Mouse (Mus musculus) naive thymus-derived CD4-positive, alpha-beta T cell, adult 2 months (primary cell): ENCODE measurements around the gene Hcn2.
A peak's percentile ranks its signal among the peaks of the same experiment; 100 is the strongest.
"Not testable (repeated sequence)": the region's sequence is repeated elsewhere in the genome, so short reads cannot be mapped to it uniquely, and the experiment has no call there.

Experiments
- DNase-seq: peaks from one replicate; pipeline ENCODE4 v3.0.0-alpha.2; 2011; ENCODE audit warnings: low read depth

Gene Hcn2

DNA sequence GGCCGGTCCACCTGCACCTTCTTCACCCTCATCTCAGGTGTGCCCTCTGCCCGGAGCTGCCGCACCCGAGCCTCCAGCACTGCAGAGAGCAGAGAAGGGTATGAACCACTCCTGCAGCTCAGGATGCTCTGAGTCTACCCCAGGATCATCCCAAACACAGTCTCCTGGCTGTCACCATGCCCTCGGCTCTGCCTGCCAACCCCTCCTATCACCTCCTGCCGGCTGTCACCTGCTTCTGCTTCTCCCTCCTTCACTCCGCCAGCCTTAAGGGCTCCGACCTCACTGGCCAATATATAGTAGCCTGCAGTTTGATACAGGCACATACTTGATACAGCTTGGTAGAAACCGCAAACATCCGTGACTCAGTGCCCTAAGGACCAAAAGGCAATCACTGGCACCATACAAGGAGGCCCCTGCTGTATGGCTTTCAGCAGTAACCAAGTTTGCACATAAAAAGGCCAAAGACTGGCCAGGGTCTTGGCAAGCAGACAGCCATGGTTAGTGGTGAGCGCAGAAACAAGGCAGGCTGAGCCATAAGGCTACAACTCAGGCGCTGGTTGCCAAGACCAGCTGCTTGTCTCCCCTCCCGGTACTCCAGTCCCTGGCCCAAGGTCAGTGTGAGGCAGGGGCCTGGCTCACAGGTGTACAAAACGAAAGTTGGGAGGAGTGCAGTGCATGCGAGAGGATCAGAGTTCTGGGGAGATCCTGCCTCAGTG is 27.4 kb downstream of the Hcn2 start:
- no peak for DNase-seq

DNA sequence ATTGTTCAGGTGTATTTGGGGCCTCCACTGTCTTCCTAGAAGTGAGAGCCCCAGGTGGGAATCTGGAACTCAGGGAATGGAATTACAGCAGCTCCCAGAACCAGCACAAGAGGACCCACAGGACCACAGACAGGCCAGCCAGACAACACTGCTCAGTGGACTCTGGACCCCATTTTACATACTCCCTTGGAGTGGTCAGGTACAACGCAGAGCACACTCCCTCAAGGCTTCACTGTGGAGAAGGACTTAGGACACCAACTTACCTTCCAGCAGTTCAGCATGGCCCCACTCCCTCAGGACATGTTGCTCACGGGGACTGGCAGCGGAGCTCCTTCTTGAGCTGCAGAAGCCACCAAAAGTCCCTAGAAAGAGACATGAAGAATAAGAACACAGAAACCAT is 29.0 kb downstream of the Hcn2 start:
- DNase-seq: no peak

DNA sequence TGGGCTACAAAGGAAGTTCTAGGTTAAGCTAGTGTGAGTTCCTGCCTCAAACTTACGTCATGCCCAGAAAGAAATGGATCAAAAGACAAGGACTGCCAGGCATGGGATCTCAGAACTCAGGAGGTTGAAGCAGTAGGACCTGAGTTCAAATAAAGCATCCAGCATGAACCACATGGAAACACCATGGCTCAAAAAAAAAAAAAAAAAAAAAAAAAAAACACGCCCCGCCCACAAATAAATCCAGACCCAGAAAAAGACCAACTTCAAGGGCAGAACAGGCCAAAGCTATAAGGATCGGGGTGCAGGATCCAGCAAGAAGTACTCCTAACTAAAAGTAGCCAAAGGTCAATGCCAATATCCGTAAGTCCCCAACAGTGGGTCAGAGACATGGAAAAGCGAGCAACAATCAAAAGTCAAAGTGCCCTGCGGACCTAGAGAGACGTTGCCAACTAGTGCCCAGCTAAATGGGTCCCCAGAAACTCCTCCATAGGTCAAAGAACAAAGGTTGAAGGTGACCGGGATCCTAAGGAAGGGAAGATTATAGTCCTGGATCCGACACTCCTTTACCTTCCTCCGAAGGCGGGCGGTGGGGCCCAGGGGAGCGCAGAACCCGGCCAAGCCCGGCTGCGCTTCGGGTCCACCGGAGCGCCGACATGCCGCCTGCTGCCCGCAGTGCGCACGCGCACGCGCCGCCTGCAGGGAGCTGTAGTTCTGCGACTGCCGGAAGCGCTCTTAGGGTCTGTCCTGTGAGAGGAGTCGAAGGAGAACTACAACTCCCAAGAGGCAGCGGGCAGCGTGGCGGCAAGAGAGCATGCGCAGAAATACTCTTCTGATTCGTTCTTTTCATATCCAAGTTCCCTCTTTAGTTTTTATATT is 29.7 kb downstream of the Hcn2 start, which contains the start of gene Polrmt:
Gene Polrmt (minus strand): TSS at position 684 of the 876 bp plus-strand sequence.
- DNase-seq: peak; percentile 98

DNA sequence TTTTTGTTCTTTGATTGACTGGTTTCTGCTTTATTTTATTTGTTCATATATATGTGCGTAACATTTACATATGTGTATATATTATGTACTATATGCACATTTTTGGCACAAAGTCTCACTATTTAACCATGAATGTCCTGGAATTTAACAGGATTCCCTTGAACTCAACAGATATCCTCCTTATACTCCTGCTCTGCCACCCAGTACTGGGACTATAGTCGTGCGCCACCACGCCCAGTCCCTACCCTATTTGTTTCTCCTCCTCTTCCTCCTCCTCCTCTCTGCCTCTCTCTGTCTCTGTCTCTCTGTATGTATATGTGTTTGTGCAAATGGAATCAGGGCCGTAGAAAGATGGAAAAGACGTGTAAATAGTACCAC is 30.3 kb downstream of the Hcn2 start:
- DNase-seq: no peak

DNA sequence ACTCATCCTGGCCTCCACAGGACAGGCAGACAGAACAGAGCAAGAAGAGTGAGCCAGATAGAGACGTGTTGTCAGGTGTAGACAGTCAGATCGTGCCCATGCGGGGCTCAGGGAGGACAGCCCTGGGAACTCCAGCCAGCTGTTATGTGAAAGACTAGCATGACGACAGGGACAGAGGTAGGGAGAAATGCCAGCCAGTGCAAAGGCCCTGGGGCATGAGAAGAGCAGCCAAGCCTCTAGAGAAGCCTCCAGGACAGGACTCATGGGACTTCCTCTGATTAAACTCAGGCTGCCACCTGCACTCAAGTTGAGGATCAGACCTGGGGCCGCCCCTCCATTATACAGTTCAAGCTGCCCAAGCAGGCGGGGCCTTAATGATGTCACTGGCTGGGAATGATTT is 32.1 kb downstream of the Hcn2 start:
- no peak for DNase-seq

DNA sequence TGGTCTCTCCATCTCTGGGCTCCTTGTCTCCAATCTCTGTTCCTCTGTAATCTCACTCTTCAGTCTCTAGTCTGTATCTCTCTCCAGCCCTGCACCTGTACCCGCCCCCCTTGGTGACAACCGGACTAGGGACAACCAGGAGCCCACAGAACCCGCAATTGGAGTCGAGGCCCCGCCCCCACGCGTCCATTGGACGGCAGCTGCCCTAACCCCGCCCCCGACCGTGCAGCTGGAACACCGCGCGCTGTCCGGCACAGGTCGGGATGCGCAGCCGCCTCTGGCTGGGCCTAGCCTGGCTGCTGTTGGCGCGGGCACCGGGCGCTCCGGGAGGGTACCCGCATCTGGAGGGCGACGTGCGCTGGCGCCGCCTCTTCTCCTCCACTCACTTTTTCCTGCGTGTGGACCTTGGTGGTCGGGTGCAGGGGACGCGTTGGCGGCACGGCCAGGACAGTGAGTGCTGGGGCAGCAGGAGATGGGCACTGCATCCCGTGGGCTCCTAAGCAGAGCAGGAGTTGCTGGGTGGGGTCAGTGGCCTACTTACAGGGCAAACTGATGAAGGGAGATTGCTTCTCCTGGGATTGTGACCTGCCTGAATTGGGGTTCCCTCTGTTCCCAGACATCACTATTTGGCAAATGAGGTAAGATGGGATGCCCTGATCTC is 38.6 kb downstream of the Hcn2 start, which contains the start of gene Fgf22:
Gene Fgf22 (plus strand): TSS at position 221 of the 661 bp plus-strand sequence.
- no peak for DNase-seq

DNA sequence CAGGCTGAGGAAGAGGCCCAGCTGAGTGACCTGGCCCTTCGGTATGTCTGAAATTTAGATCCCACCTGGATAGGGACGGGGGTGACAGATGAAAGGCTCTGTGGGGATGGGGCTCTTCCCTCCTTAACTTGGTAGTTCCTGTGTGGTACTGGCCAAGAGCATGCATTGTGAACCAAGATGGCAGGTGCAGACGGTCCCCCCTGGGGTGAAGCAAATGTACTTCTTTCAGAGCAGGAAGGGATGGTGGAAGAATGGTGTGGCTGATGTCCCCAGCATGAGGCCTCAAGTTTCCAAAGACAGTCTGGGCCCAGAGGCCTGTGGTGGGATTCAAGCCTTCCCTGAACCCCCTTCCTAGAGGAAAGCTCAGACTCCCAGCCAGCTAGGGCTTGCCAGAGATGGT is 39.4 kb downstream of the Hcn2 start:
- no peak for DNase-seq

DNA sequence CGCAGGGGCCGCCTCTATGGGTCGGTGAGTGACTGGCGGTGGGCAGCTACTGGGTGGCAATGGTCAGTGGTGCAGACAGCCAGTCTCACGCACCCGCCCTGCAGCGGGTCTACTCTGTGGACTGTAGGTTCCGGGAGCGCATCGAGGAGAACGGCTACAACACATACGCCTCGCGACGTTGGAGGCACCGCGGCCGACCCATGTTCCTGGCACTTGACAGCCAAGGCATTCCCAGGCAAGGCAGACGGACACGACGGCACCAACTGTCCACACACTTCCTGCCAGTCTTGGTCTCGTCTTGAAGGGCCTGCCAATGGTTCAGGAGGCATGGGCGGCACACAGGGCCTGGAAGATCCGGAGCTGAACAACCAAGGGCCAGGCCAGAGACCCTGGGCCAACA is 40.2 kb downstream of the Hcn2 start:
- no peak for DNase-seq

DNA sequence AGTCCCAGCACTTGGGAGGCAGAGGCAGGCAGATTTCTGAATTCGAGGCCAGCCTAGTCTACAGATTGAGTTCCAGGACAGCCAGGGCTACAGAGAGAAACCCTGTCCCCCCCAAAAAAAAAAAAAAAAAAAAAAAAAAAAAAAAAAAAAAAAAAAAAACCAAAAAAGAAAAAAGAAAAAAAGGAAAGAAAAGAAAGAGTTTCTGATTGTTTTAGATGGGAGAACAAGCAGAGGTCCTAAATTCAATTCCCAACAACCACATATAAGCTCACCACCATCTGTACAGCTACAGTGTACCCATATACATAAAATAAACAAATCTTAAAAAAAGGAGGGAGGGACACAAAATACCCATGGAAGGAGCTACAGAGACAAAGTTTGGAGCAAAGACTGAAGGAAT is 43.2 kb downstream of the Hcn2 start:
- not testable (repeated sequence) for DNase-seq

DNA sequence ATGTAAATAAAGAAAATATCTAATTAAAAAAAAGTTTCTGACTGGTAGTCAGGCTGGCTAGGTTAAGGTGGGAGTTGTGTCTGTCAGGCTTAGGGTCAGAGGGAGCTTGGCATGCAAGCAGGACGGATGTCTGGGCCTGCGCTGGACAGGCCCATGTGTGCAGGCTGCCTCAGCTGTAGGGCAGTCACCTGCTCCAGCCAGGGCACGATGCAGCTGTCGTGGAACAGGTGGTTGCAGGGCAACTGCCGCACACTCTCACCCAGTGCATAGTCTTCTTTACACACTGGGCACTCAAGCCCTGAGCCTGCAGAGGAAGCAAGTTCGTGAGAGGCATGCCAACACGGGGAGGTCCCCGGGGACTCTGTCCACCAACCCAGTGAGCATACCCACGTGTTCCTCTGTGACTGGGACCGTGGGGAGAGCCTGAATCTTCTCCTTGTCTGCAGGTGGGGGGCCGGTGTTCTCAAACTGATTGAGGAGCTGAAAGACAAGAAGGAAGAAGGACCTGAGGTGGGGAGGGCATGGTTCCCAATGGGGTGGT is 44.2 kb downstream of the Hcn2 start:
- DNase-seq: no peak

DNA sequence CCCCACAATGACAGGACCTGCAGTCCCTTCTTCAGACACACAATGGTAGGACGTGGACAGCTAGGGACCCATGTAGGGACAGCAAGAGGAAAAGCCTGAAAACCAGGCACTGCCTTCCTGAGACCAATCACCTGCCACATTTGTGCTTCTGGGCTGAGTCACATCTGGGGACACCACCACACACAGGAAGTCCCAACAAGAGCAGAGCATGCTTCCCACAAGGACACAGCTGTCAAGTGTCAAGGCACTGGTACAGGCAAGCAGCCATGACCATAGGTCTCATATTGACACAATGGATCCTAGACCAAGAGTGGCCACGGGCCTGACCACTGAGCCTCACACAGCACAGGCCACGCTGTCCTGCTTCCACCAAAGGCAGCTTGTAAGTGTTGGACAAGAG is 46.4 kb downstream of the Hcn2 start:
- DNase-seq: no peak

DNA sequence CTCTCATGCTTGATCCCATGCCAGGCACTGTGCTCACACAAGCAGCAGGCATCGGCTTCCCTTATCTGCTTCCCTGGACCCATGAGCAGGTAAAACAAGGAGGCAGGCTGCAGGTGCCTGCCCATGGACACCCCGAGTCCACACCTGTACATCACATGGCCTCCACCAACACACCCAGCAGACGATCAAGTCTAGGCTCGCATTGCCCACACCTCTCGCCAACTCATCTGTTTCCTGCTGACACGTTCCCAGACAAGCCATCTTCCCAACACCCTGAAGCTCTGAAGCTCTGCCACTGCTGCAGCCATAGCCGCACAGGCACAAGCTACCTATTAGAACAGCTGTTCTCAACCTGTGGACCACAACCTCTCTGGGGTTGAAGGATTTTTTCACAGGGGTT is 47.8 kb downstream of the Hcn2 start:
- DNase-seq: no peak

DNA sequence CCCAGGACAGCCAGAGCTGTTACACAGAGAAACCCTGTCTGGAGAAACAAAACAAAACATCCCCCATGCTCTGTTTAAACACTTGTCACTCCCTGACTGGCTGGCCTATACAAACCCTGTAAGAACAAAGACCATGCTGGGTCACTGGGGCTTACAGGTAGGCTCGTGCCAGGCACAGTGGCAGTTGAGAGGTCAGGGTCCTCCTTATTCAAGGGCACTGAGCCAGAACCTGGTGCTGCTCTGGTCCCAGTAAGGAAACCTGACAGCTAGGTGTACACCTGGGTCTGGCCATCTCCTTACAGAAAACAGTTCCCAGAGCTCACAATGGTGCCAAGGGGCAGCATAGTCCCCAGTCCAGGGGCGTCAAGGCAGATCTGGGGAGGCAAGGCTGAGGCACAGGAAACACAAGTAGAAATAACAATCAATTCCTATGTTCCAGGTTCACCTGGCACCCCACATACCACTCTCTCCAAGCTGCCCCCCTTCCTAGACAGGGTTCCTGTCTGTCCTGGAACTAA is 48.9 kb downstream of the Hcn2 start:
- DNase-seq: no peak

DNA sequence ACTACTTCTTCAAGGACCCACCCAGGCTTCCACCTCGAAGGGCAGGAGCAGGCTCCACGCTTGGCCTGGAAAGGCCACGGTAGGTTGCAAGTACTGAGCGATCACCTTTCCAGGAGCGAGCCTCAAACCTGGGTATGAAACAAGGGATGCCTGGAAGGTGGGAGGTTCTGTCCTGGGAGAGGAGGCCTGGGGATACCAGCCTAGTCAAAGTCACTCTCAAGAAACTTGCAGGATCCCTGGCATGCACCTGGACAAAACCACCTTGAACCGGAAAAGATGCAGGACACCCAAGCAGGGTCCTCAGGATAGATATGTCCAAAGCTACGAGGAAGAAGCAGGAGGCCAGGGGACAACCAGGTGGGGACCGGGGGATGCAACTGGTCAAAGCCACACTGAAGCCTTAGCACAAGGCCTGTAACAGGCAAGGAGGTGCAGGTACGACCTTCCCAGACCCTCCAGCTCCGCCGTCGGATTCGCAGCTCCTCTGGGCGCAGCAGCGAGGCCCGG is 49.6 kb downstream of the Hcn2 start:
- no peak for DNase-seq

DNA sequence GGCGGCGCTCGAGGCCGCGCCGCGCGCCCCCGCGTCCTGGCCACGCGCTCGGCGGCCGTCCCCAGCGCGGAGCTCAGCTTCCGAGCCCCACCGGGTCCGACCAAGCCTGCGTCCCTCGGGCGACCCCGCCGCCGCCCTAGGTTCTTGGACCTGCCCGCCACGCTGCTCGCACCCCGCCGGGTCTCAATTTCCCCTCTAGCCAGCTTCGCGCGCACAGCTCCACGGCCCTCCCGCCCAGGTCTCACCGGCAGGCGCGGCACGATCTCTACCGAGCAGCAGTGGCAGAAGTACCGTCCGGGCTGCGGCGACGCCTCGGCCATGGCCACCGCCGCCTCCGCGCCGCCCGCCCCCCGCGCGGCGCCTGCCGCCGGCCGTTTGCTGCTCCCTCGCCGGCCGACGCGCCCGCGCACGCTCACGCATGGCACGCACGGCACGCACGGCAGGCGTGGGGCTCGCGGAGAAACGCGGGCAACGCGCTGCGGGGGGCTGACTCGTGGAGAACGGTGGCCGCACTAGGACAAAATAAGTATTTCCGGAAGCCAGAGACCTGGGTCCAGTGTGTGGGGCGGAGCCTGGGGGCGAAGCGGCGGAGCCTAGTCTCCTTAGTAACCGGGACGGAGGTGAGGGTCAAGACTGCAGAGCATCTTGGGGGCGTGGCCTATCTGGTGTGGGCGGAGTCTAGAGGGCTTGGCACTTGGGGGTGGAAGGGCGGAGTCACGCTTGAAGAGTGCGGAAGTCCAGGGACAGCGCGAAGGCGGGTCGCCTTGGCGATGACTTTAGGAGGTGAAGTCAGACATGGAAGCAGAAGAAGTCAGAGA is 50.3 kb downstream of the Hcn2 start, which contains the start of gene Rnf126:
Gene Rnf126 (minus strand): TSS at position 445 of the 818 bp plus-strand sequence.
- DNase-seq: peak; percentile 99

DNA sequence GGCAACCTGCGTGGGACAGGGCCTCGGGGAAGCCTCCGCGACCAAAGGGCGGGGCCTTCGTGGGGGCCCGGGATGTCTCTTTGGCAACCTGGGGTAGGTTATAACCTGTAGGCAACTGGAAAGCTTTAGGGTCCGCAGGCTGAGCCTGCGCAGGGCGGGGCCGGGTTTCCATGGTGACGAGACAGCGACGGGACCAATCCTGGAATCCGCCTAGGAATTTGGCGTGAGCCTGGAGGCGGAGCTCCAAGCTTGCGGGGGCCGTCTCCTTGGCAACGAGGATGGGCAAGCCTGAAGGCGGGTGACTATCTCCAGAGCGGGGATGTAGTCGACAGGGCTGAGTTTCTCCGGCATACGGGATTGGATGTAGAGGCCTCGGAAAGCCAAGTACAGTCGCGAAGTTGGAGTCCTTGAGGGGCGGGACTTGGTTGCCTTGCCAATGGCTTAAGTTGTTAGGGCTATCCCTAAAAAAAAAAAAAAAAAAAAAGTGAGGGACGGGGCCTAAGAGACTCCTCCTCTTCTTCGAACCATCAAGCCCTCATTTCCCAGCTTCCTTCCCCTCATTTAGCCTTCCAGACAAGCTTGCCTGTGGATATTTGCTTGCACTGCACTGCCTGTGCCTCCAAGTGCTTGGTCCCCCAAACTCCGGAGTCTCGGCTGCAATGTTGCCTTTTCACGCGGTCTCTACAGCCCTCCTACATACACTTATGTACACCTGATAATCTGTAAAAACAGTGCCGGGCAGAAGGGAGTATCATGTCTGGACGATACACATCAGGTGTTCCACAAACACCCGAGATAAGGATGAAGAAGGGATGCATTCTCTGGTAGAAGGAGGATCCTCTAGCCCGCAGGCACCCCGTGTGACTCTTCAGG is 51.2 kb downstream of the Hcn2 start:
- no peak for DNase-seq

DNA sequence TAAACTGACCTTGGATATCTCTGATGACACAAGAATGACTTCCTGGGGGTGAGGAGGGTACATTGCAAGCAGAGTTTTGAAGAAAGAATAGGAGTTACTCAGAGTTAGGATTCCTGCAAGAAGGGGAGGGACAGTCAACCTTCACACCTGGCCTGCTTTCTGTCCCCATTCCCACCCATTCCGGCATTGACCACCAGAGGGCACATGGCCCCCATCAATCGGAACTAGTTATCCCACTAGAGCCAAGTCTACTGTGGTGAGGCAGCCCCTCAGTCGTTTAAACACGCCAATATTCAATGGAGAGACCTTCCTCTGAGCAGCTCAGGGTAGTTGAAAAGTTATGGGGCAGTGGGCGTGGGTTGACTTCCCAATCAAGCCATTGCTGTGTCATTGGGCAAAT is 52.0 kb downstream of the Hcn2 start:
- DNase-seq: peak; percentile 72

DNA sequence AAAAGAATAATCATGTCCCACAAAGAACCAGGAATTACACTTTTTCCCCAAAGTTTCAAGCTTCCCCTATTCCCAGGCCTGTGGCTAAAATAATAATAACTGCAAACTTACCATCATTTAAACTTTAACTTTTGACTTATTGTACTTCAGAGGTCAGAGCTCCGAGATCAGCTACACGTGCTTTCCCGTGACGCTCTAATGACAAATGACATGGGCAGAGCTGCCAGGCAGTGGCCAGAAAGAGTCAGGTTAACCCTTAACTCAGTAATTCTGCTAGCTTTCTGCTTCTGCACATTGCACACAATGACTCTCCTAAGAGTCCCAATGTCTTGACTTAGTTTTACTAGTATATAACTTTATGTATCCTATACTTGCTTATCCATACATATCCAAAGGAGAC is 52.9 kb downstream of the Hcn2 start:
- DNase-seq: no peak

DNA sequence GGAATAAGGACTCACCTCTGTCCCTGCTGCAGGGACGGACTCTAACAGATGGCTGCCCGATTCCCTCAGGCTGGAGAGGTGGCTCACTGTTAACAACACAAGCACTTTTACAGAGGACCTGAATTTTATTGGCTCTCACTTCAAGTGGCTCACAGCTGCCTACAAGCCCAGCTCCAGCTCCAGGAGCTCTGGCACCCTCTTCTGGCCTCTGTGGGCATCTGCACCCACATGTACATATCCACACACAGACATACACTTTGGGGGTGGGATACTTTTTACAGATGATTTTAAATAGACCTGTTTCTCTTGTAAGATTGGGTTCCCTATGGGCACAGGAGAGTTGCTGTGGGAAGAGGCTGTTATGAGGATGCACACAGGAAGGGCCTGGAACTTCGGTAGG is 55.9 kb downstream of the Hcn2 start:
- no peak for DNase-seq

DNA sequence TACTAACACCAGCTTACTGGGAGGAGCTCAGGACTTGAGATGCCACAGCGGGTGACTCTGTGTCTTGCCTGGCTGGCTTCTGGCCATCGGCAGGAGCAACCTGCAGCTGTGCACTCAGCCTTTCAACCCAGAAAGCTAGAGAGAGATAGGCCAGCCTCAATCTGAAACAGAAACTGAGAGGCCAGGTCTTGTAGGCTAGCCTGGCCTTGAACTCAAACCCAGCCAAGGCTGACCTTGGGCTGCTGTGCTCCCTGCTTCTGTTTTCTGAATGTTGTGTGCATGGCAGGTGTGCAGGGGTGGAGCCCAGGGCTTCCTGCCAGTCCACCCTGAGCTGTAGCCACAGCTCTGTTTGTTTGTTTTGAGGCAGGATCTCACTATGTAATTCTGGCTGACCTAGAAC is 56.8 kb downstream of the Hcn2 start:
- DNase-seq: no peak
